Mouse (Mus musculus) small intestine, adult 2 months (tissue): ENCODE data around the gene Gm20605.

ENCODE experiments used
- CTCF ChIP-seq: fragments of 200-500 bp; IDR thresholded peaks from 2 replicates; pipeline ENCODE4 v1.5.1; 2012; ENCODE audit warnings: low read depth, mild to moderate bottlenecking, control low read depth, inconsistent platforms, low read length, moderate library complexity, mixed read lengths; ENCODE audit not compliant: insufficient replicate concordance, insufficient read length; ENCODE audit errors: extremely low read depth
- POLR2A ChIP-seq: fragments of 200-500 bp; IDR thresholded peaks from 2 replicates; pipeline ENCODE4 v1.6.1; 2012; ENCODE audit warnings: low read depth, mild to moderate bottlenecking, control low read depth, inconsistent platforms, low read length, moderate library complexity

GRCm38 (mm10) chr5:137623937-137624530 is 4.9 kb upstream of the Gm20605 start:
- TF ChIP-seq POLR2A, result no peak
- no peak for TF ChIP-seq CTCF
